Mouse (Mus musculus): ENCODE data around the gene Sppl2b.
A peak's percentile ranks its signal among the peaks of the same experiment; 100 is the strongest.

Gene Sppl2b

GRCm38 (mm10) chr10:80845055-80845693 is 9.9 kb upstream of the Sppl2b start:
- DNase-seq (ENCODE audit: low spot score in 2 of 2) = no peak

GRCm38 (mm10) chr10:80845732-80846131 is 9.3 kb upstream of the Sppl2b start:
- no peak for DNase-seq (ENCODE audit: low spot score in 2 of 2)

- no peak for DNase-seq (ENCODE audit: low spot score in 2 of 2)
These were observed 6.5 kb upstream of the Sppl2b start for GRCm38 (mm10) chr10:80848571-80848970.

DNA sequence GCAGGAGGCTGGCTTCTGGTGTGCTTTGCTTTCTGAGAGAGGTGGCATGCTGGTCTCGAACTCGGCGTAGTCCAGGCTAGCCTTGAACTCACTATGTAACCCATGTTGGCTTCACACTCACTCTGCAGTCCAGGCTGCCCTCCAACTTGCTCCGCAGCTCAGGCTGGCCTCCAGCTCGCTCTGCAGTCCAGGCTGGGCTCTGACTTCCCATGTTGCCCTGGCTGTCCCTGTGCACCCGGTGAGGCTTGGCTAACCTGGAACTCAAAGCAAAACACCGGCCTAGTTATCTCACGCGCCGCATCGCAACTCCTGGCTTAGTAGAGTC is 636 bp downstream of the Sppl2b start:
- DNase-seq (ENCODE audit: low spot score in 2 of 2) = no peak

- no peak for DNase-seq (ENCODE audit: low spot score in 2 of 2)
These were observed 1.2 kb downstream of the Sppl2b start for GRCm38 (mm10) chr10:80856267-80856666.

GRCm38 (mm10) chr10:80856908-80857307 is 1.8 kb downstream of the Sppl2b start:
- no peak for DNase-seq (ENCODE audit: low spot score in 2 of 2)

DNA sequence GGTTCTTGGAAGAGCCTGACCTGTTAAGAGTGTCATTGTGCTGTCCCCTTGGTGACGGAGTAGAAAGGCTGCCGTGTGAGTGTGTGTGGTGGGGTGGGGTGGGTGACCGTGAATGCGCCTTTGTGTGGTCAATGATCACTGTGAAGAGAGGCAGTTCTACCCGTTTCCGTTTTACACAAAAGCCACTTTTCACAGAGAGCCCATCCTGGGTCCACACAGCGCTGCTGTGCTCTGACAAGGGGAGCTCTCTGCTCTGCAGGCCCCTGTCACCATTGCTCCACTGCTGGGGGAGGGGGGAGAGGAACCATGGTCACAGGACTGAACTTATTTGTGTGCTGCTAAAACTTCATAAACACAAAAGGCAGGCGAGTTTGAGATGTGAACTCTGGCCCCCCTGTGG is 2.3 kb downstream of the Sppl2b start:
- no peak for DNase-seq (ENCODE audit: low spot score in 2 of 2)

DNA sequence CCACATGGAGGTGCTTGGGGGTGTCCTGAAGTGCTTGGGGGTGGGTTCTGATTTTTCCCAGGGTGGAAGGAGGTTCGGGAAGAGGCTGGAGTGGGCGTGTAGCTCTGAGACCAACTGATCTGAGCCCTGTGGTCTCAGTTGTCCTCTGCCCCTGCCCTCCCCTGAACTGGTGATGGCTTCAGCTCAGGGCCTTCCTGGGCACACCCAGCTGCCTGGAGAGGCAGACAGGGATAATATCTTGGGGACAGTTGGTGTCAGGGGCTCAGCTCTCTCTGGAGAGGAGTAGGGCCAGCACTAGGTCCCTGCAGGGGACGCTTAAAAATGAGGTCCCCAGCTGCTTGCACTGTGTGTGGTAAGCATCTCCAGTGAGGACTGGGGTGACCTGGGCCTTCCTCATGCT is 2.8 kb downstream of the Sppl2b start:
- DNase-seq (ENCODE audit: low spot score in 2 of 2) = no peak

- no peak for DNase-seq (ENCODE audit: low spot score in 2 of 2)
These were observed 3.4 kb downstream of the Sppl2b start for GRCm38 (mm10) chr10:80858350-80858935.

GRCm38 (mm10) chr10:80862305-80862704 is 7.2 kb downstream of the Sppl2b start:
- no peak for DNase-seq (ENCODE audit: low spot score in 2 of 2)

DNA sequence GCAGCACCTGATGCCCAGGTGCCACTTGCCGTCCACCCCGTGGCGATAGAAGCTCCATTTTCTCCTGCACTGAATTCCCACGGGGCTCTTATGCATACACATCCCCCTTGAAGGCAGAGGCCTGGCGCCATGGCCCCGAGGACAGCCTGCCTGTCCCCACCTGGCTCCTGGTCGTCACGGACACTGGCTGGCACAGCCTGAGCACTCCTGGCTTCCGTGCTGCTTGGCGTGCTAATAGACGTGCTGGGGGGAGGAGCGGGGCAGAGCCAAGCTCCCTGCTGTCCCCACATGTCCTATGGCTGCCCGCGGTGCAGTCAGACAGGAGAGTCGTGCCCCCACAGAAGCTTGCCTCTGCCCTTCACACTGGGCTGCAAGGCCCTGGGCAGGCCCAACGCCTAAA is 9.4 kb downstream of the Sppl2b start:
- peak in 1 of 2 experiments; percentile 30 for DNase-seq (ENCODE audit: low spot score in 2 of 2)

DNA sequence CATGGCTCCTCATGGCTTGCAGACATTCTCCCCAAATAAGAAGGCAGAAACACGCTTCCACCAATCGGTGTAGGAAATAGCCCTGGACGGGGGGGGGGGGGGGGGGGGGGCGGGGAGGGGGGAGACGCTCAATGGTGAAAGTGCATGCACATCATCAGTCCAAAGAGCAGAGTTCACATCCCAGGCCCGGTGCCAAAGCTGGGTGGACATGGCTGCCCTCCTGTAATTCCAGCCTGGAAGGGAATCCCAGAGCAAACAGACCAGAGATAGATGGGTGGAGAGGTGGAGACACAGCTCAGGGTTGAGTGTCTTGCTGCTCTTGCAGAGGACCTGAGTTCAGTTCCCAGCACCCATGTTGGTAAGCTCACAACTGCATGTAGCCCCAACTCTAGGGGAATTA is 15.9 kb downstream of the Sppl2b start:
- DNase-seq (ENCODE audit: low spot score in 2 of 2) = no peak

DNA sequence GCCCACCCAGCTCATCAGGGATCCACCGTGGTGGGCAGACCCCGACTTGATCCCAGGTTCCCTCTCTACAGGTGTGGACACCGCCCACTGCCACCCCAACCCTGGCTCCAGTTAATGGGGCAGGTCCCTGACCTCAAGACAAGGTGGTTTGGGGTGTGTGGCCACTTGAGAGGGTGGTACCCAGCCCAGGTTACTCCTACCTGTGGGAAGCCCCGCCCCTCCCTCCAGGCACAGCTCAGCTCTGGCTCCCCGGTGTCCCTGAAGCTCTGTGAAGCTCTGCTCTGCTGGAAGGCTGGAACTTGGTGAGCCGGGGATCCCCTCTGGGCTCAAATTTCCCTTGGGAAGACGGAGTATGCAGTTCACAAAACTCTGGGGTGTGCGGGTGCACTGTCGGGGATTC is 16.5 kb downstream of the Sppl2b start, which contains the start of gene Tmprss9:
TSS of gene Tmprss9 (plus strand) at position 268 of the 400 bp plus-strand sequence.
- no peak for DNase-seq (ENCODE audit: low spot score in 2 of 2)

DNA sequence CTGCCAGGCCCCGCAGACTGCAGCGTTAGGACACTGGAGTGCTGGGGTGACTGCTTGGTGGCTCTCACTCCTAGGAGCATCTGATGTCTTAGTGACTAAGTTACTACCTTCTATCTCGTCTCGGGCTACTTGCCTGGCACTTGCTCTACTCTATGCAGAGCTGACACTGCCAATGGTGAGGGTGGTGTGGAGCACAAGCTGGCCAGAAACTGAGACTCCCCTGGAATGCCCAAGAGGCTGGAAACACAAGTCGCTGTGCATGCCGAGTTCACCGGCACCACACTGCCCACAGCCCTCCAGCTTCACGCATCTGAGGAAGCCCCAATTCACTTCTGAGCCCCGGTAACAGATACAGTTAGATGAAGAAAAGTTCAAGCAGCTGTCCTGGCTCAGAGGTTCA is 19.0 kb downstream of the Sppl2b start:
- DNase-seq (ENCODE audit: low spot score in 2 of 2) = no peak

DNA sequence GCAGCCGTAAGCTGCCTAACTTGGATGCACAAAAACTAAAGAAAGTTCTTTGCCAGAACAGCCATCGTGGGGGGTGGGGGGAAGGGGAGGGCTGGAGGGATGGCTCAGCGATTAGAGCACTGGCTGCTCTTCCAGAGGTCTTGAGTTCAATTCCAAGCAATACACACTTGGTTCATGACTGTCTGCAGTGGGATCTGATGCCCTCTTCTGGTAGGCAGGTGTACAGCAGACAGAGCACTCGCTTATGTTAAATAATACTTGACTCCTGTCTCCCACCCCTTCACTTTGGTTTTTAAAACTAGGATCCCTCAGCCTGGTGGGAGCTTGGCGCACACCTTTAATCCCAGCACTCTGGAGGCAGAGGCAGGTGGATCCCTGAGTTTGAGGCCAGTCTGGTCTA is 21.0 kb downstream of the Sppl2b start:
- DNase-seq (ENCODE audit: low spot score in 2 of 2) = peak in 1 of 2 experiments; percentile 62

GRCm38 (mm10) chr10:80876594-80876993 is 21.5 kb downstream of the Sppl2b start:
- DNase-seq (ENCODE audit: low spot score in 2 of 2) = no peak

DNA sequence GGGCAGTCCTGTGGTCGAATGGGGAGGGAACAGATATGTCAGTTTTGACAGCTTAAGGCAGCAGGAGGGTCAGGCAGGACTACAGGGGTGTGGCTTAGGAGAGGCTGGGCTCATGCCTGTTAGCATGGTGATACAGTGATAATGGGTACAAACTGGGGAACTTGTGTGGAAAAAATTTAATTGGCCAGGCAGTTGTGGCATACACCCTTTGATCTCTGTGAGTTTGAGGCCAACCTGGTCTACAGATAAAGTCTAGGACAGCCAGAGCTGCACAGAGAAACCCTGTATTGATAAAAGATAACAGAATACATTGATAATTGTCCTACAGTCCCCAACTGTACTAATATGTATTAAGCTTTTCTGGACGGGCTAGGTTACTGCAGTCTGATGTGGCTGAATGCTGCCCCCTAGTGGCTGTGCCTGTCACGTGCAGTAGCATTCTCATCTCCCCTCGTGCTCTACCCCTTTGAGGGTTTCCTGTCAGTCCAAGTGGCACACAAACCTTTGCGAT is 25.1 kb downstream of the Sppl2b start:
- peak in 1 of 2 experiments; percentile 70 for DNase-seq (ENCODE audit: low spot score in 2 of 2)

- DNase-seq (ENCODE audit: low spot score in 2 of 2) = no peak
These were observed 25.8 kb downstream of the Sppl2b start for GRCm38 (mm10) chr10:80880901-80881300.

GRCm38 (mm10) chr10:80881301-80881700 is 26.2 kb downstream of the Sppl2b start:
- DNase-seq (ENCODE audit: low spot score in 2 of 2) = peak; percentile 55 to 84

GRCm38 (mm10) chr10:80887181-80887580 is 32.1 kb downstream of the Sppl2b start:
- DNase-seq (ENCODE audit: low spot score in 2 of 2) = peak in 1 of 2 experiments; percentile 40

GRCm38 (mm10) chr10:80895100-80895499 is 40.0 kb downstream of the Sppl2b start:
- DNase-seq (ENCODE audit: low spot score in 2 of 2) = no peak

DNA sequence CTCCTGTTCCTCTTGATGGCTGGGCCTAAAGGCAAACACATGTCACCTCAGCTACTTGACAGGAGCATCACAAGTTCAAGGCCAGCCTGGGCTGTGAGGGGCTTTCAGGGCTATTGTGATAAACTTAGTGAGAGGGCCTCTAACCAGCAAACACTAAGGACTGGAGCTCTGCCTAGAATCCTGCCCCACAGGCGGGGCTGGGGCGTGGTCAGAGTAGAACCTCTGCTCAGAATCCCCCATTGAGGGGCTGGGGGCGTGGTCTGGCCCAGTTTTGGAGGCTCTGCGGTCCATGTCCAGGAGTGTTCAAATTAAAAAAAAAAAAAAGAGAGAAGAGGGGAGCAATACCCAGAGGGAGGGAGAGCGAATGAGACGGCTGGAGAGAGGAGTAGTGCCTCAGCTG is 40.6 kb downstream of the Sppl2b start:
- DNase-seq (ENCODE audit: low spot score in 2 of 2) = no peak
